Mouse (Mus musculus) adrenal gland, adult 18-20 months (tissue): Measurements from ENCODE around the gene Phkg2. TPM values are rescaled to one million over a fixed set of nuclear protein-coding genes. Genes with fewer than 3 reads are reported as not detected.
"Not testable (repeated sequence)": the region's sequence is repeated elsewhere in the genome, so short reads cannot be mapped to it uniquely, and the experiment has no call there.

Experiments used
- DNase-seq, 2 experiments: peaks; one replicate each; pipeline ENCODE4 v3.0.0; 2021 to 2022; ENCODE audit warnings: low spot score in 2 of 2
- total RNA-seq, 2 experiments: library from RNA; stranded (reverse); gene quantifications; 1 replicate in 1 of 2; 2 replicates in 1 of 2; pipeline ENCODE4 v1.2.3; 2021

The Phkg2 gene
- total RNA-seq, 2 experiments from 2014 or later, result 37.1 to 38.0 TPM

DNA sequence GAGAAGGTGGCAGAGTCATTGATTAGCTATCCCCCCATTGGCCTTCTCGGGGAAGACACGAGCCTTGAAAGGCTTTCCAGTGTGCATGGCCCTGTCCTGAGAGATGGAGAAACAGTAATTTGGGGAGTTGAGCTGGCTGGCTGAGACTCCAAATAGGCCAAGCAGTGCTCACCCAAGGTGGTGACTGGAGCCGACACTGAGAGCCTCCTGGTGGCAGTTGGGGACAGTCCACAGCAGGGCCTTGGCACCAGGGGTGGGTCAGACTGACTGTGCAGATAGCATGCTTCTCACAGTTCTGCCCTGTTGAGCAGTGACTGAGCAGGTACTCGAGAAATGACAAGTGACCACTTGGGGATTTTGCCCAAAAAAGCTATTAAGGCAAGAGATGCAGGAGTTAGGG, 28.6 kb downstream of the Phkg2 start:
- DNase-seq, result no peak

DNA sequence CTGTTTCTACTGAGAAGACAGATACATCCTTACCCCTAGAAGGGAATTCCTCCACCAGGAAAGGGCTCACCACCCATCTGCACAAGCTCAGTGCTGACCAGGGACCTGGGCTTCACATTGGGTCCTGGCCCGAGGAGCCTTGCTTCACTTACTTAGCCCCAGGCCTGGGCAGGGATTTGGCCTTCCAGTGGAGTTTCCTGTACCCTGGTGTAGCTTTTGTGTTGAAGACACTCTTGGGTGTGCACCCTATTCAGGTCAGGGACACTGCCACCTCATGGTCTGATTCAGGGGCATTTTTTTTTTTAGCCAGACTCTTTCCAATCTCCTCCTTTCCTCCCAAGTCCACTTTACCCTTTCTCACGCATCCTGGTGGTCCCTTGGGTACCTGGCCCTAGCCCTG, 29.8 kb downstream of the Phkg2 start:
- DNase-seq, result no peak

DNA sequence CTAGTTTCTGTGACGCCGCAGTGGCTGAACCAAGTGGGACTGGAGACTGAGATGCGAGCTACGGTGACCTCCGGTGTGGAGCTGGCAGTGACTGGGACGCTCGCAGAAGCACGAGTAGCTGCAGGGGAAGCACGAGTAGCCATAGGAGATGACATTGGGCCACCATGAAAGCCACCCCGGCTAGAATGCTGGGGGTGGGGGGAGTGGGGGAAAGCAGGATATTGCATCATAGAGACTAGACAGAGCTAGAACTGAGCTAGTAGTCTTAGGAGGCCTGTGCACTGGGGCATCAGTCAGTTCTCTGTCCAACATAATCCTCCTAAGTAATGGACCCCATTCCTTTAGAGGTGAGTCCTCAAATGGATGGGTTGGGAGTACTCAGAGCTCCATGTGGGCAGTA, 31.1 kb downstream of the Phkg2 start:
- no peak for DNase-seq

DNA sequence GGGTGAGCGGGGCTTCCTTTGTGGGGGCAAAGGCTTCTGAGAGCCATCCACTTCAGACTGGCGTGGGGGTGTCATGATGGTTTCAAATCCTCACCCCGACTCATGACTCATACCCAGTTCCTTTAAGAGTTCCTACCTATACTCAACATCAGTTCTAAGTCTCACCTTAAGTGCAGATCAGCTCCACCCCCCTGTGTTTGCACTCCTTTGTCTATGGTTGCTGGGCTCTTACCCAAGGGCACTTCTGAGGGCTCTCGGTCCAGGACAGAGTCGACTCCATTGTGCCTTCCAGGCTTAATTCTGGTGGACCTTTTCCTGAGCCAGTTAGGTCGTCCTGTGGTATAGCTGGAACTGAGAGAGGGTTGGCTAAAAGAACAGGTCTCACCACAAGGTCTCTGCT, 34.0 kb downstream of the Phkg2 start:
- DNase-seq, result no peak

DNA sequence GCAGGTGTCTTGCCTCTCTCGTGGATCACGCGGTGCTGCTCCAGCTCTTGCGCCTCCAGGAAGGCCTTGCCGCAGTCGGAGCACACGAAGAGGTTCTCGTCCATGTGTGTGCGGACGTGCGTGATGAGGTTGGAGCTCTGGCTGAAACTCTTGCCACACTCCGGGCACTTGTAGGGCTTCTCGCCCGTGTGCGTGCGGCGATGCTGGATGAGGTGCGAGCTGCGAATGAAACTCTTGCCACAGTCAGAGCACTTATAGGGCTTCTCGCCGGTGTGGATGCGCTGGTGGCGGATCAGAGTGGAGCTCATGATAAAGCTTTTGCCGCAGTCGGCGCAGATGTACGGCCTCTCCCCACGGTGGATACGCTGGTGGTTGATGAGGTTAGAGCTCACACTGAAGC, 37.9 kb downstream of the Phkg2 start:
- no peak for DNase-seq

- DNase-seq, result no peak
Observed at GRCm38 (mm10) chr7:127611561-127611960, 38.4 kb downstream of the Phkg2 start.

DNA sequence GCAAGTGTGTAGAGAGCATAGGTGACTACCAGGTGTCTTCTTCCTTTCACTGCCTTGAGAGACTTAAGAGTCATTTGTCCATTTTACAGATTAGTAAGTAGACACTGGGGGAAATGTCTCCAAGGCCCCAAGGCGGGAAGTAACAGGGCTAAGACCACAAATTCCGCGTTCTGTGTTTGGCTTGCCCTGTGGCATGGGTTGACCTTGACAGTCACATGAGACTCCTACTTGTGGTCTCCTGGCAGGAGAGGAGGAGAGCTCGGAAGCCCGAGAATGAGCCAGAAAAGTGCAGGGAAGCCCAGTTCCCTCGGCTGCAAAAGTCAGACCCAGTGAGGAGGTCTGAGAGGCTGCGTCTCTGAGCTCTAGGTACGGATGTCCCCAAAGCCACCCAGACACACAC, 40.4 kb downstream of the Phkg2 start:
- no peak for DNase-seq

DNA sequence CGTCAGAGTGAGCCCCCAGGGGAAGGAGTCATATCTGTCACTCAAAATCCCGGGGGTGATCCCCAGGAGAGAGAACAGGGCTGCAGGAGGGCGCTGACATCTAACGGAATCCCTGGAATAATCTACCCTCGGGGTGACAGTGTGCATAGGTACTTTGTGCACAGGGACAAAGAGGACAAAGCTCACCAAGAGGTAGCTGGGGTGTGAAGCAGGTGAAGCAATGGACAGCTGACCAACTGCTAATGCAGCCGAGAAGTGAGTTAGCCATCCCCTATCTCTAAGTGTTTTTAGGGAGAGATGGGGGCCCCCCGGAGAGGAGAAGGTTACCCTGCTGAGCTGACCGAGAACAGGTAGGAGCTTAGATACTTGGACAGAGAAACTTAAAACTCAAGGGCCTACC, 41.0 kb downstream of the Phkg2 start:
- no peak for DNase-seq

DNA sequence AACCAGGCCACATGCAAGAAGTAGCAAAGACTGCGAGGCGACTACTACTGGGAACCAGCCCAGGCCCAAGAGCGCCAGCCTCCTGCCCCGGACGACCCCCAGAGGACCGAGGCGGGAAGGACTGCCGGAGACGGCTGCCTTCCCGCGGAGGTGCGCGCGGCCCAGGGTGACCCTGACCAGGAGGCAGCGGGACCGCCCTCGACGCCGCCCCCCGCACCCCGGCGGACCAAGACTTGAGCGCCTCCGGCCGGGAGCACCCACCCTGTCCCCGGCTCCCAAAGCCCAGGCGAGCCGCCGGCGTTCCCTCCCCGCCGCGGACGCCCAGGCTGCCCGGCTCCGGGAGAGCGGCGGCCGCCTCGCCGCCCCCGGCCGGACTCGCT, 41.4 kb downstream of the Phkg2 start:
- DNase-seq, result peak; percentile 68 to 70

- peak; percentile 59 to 64 for DNase-seq
Observed at GRCm38 (mm10) chr7:127614891-127615843, 42.0 kb downstream of the Phkg2 start, which contains the start of gene Zfp629. Gene Zfp629 (minus strand): TSS chr7:127615797.

DNA sequence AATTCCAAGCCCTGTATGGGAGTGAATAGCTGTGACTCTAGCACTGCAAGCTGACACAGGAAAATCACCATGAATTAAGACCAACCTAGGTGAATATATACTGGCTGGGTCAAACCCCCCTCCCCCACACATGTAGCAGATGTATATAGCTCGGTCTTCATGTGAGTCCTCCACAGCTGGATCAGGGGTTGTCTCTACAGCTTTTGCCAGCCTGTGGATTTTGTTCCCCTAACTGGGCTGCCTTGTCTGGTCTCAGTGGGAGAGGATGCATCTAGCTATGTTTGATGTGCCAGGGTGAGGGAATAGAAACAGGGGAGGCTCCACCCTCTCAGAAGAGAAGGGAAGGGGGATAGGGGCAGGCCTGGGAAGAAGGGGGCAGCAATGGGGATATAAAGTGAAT, 43.2 kb downstream of the Phkg2 start:
- DNase-seq, result no peak

DNA sequence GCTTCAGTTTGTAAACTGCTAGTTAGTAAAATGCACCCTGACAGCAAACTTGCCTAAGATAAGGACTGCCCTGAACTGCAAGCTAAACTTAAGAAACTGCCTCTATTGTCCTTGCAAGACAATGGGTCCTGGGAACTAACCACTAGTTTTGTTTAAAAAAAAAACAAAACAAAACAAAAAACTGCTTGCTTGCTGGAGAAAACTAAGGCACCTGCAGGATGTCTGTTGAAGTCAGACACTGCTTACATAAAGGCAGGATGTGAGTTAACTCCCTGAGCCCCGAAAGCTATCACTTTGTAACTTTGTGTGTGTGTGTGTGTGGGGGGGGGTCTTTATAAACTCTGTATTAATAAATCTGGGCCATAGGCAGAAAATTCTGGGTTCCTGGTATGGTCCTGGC, 43.7 kb downstream of the Phkg2 start:
- no peak for DNase-seq

DNA sequence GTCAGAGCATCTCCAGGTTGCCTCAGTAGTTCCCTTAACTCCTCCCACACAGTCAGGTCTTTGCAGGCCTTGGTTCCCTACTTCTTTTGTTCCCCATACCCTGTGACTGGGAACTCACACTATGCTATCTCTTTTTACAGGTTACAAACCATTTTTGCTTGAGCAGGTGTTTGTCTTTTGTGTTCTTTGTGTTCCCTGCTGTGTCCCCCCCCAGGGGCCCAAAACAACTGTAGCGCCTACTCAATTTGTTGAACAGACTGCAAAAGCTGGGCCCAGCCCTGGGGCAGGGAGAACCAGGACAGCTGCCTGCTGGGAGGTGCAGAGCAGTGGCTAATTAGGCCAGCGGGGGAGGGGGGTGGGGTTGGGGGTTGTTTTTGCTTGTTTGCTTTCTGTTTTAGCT, 44.8 kb downstream of the Phkg2 start:
- DNase-seq, result no peak

GRCm38 (mm10) chr7:127618402-127618801, 45.3 kb downstream of the Phkg2 start:
- DNase-seq, result not testable (repeated sequence)

- no peak for DNase-seq
Observed at GRCm38 (mm10) chr7:127626039-127626438, 52.9 kb downstream of the Phkg2 start.

GRCm38 (mm10) chr7:127626471-127626870, 53.3 kb downstream of the Phkg2 start:
- no peak for DNase-seq

GRCm38 (mm10) chr7:127628646-127629045, 55.5 kb downstream of the Phkg2 start:
- DNase-seq, result no peak

DNA sequence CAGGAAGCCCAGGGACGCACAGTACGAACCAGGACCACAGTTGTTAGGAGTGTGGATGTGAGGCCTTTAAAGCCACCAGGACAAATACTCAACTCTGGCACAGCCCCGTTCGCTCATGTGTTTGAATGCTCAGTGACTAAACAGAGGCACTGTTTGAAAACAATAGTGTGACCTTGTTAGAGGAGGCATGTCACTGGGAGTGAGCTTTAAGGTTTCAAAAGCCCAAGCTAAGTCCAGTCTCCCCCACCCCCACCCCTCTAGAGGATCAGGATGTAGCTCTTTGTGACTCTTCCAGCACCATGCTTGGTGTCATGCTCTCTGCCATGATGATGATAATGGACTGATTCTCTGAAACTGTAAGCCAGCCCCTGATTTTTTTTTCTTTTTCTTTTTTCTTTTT, 58.3 kb downstream of the Phkg2 start:
- DNase-seq, result no peak

Other genes starting within 250 kb of the Phkg2 start
- 10 to 100 TPM; 26.8 to 34.5 TPM for gene Zfp768, start 227.8 kb upstream of the Phkg2 start, total RNA-seq
- gene Zfp747, start 197.3 kb upstream of the Phkg2 start, total RNA-seq, result 10 to 100 TPM; 10.4 to 13.0 TPM
- 1 to 10 TPM; 4.1 to 5.0 TPM for gene 9130019O22Rik, start 186.2 kb upstream of the Phkg2 start, total RNA-seq
- 1 to 10 TPM; 8.2 to 8.4 TPM for gene E430018J23Rik, start 179.7 kb upstream of the Phkg2 start, total RNA-seq
- 1 to 10 TPM; 6.6 to 6.9 TPM for gene Zfp764, start 166.5 kb upstream of the Phkg2 start, total RNA-seq
- 10 to 100 TPM in 1 of 2 experiments, 1 to 10 TPM in 1; 9.9 to 11.4 TPM for gene Zfp688, start 151.3 kb upstream of the Phkg2 start, total RNA-seq
- 1 to 10 TPM; 3.9 to 4.1 TPM for gene Zfp689, start 124.2 kb upstream of the Phkg2 start, total RNA-seq
- 10 to 100 TPM; 42.7 to 56.1 TPM for gene Prr14, start 113.7 kb upstream of the Phkg2 start, total RNA-seq
- gene Fbrs, start 94.1 kb upstream of the Phkg2 start, total RNA-seq, result 10 to 100 TPM; 67.2 to 81.1 TPM
- 10 to 100 TPM; 71.7 to 78.8 TPM for gene Srcap, start 61.4 kb upstream of the Phkg2 start, total RNA-seq
- gene Gm42715, start 53.8 kb upstream of the Phkg2 start, total RNA-seq, result 10 to 100 TPM; 18.3 to 21.1 TPM
- not detected for gene Tmem265, start 11.9 kb upstream of the Phkg2 start, total RNA-seq
- gene Ccdc189, start 15.3 kb downstream of the Phkg2 start, total RNA-seq, result 1 to 10 TPM; 8.4 to 8.5 TPM
- 10 to 100 TPM; 54.1 to 64.1 TPM for gene Rnf40, start 15.4 kb downstream of the Phkg2 start, total RNA-seq
- 10 to 100 TPM; 16.4 to 16.5 TPM for gene Zfp629, start 42.5 kb downstream of the Phkg2 start, total RNA-seq
- gene Bcl7c, start 135.6 kb downstream of the Phkg2 start, total RNA-seq, result 10 to 100 TPM; 53.4 to 88.2 TPM
- gene Ctf1, start 139.4 kb downstream of the Phkg2 start, total RNA-seq, result 1 to 10 TPM; 3.3 to 4.8 TPM
- not detected for gene Ctf2, start 158.8 kb downstream of the Phkg2 start, total RNA-seq
- gene Fbxl19, start 171.2 kb downstream of the Phkg2 start, total RNA-seq, result 10 to 100 TPM; 10.7 to 14.4 TPM
- gene Orai3, start 196.5 kb downstream of the Phkg2 start, total RNA-seq, result 10 to 100 TPM; 28.5 to 30.7 TPM
- gene Setd1a, start 203.3 kb downstream of the Phkg2 start, total RNA-seq, result 10 to 100 TPM; 30.3 to 40.4 TPM
- 1 to 10 TPM; 2.4 to 3.0 TPM for gene Gm49388, start 212.3 kb downstream of the Phkg2 start, total RNA-seq
- 10 to 100 TPM; 31.5 to 40.4 TPM for gene Hsd3b7, start 227.3 kb downstream of the Phkg2 start, total RNA-seq